8 mouse cellular contexts compared by ENCODE assay signal in genomic region chr3:105959999-105960398, GRCm38 (mm10). TPM values are rescaled to one million over a fixed set of nuclear protein-coding genes. Genes with fewer than 3 reads are reported as not detected.
A peak's percentile ranks its signal among the peaks of the same experiment; 100 is the strongest.
DNase-seq lines count a peak whose midpoint lies in the region; ATAC-seq and TF ChIP-seq lines count a peak whose summit lies in the region.

Gene Atp5f1 (minus strand): TSS chr3:105960099.

- TF ChIP-seq EP300 in lung, postnatal 0 days (IDR thresholded peaks at IDR 0.05): no peak

- peak within 1 kb of the TSS; percentile 93 for H3K4me2 ChIP-seq in lung, postnatal 0 days (replicated peaks; ENCODE audit: low read depth, low read length)
- peak within 1 kb of the TSS; percentile 88 for H3K4me2 ChIP-seq in embryonic facial prominence, embryonic 14.5 days (ENCODE audit: low read depth, low read length)
- peak within 1 kb of the TSS; percentile 81 for H3K4me2 ChIP-seq in heart, embryonic 15.5 days
- peak within 1 kb of the TSS; percentile 83 for H3K4me2 ChIP-seq in neural tube, embryonic 13.5 days

- H3K9me3 ChIP-seq in lung, postnatal 0 days (ENCODE audit: low read length): no peaks in the 10 kb centered on the region
- H3K9me3 ChIP-seq in embryonic facial prominence, embryonic 14.5 days (ENCODE audit: control insufficient read depth, low read length): no peaks in the 10 kb centered on the region
- H3K9me3 ChIP-seq in heart, embryonic 15.5 days (replicated peaks): no peaks in the 10 kb centered on the region
- H3K9me3 ChIP-seq in neural tube, embryonic 13.5 days: no peaks in the 10 kb centered on the region

- no peak for DNase-seq in lung, postnatal 0 days (ENCODE audit: low spot score)
- no peak for DNase-seq in lung, adult 18-20 months
- no peak for DNase-seq in embryonic facial prominence, embryonic 14.5 days (ENCODE audit: low spot score)
- no peak for DNase-seq in left cerebral cortex, postnatal 36 days (ENCODE audit: low spot score in 2 of 2)
- DNase-seq in cerebellum, adult 11-12 months: no peak
- DNase-seq in spleen, postnatal 4 days (ENCODE audit: low spot score in 2 of 2): no peak

- peaks cover 13% of the 10 kb centered on the region; the same call in 1 of the 2 replicates for H3K4me1 ChIP-seq in lung, postnatal 0 days (ENCODE audit: insufficient read depth, low read depth, low read length)
- peaks cover 16% of the 10 kb centered on the region for H3K4me1 ChIP-seq in embryonic facial prominence, embryonic 14.5 days (ENCODE audit: control insufficient read depth, insufficient read depth, low read length)
- H3K4me1 ChIP-seq in heart, embryonic 15.5 days (replicated peaks): peaks cover 35% of the 10 kb centered on the region
- peaks cover 39% of the 10 kb centered on the region for H3K4me1 ChIP-seq in neural tube, embryonic 13.5 days (replicated peaks)

- TF ChIP-seq CTCF in lung, postnatal 0 days (IDR thresholded peaks at IDR 0.05): no peak

- intact Hi-C loops in left cerebral cortex, postnatal 36 days (cut with DNase I): no loop called here

- ATAC-seq in lung, postnatal 0 days: no peak
- no peak for ATAC-seq in embryonic facial prominence, embryonic 14.5 days (ENCODE audit: low read depth)
- no peak for ATAC-seq in heart, embryonic 15.5 days (replicated peaks; ENCODE audit: insufficient number of reproducible peaks, insufficient read depth, low FRiP score, low read depth)
- no peak for ATAC-seq in neural tube, embryonic 13.5 days (ENCODE audit: low read depth)

- peaks cover 12% of the 10 kb centered on the region; the same call in 1 of the 2 replicates for H3K36me3 ChIP-seq in lung, postnatal 0 days (ENCODE audit: insufficient read depth, low read length)
- H3K36me3 ChIP-seq in embryonic facial prominence, embryonic 14.5 days (ENCODE audit: control insufficient read depth, insufficient read depth, low read length): peaks cover 61% of the 10 kb centered on the region
- peaks cover 50% of the 10 kb centered on the region for H3K36me3 ChIP-seq in heart, embryonic 15.5 days
- H3K36me3 ChIP-seq in neural tube, embryonic 13.5 days: peaks cover 50% of the 10 kb centered on the region

- WGBS in lung, postnatal 0 days: 4% methylated on average over 6 of the region's 6 CpGs
- 3% methylated on average over 6 of the region's 6 CpGs for WGBS in embryonic facial prominence, embryonic 14.5 days
- 7% methylated on average over 6 of the region's 6 CpGs for WGBS in heart, embryonic 15.5 days
- 6% methylated on average over 6 of the region's 6 CpGs for WGBS in neural tube, embryonic 13.5 days

- H3K4me3 ChIP-seq in lung, postnatal 0 days (ENCODE audit: low read depth, low read length): peak within 1 kb of the TSS; percentile 94
- peak within 1 kb of the TSS; percentile 85 for H3K4me3 ChIP-seq in embryonic facial prominence, embryonic 14.5 days (ENCODE audit: low read depth, low read length)
- peak within 1 kb of the TSS; percentile 98 for H3K4me3 ChIP-seq in heart, embryonic 15.5 days
- peak within 1 kb of the TSS; percentile 57 for H3K4me3 ChIP-seq in neural tube, embryonic 13.5 days

- no peaks in the 10 kb centered on the region for H3K27me3 ChIP-seq in lung, postnatal 0 days (replicated peaks; ENCODE audit: insufficient read depth, low read length)
- H3K27me3 ChIP-seq in embryonic facial prominence, embryonic 14.5 days (replicated peaks; ENCODE audit: control insufficient read depth, insufficient read depth, low read length): no peaks in the 10 kb centered on the region
- no peaks in the 10 kb centered on the region for H3K27me3 ChIP-seq in heart, embryonic 15.5 days
- no peaks in the 10 kb centered on the region for H3K27me3 ChIP-seq in neural tube, embryonic 13.5 days

- H3K9ac ChIP-seq in lung, postnatal 0 days (replicated peaks; ENCODE audit: low read depth): peak within 1 kb of the TSS; percentile 98
- peak within 1 kb of the TSS; percentile 97 for H3K9ac ChIP-seq in embryonic facial prominence, embryonic 14.5 days (ENCODE audit: low read depth, low read length)
- peak within 1 kb of the TSS; percentile 99 for H3K9ac ChIP-seq in heart, embryonic 15.5 days
- peak within 1 kb of the TSS; percentile 92 for H3K9ac ChIP-seq in neural tube, embryonic 13.5 days

- H3K27ac ChIP-seq in lung, postnatal 0 days (ENCODE audit: low read length): peak within 1 kb of the TSS; percentile 97
- H3K27ac ChIP-seq in embryonic facial prominence, embryonic 14.5 days (replicated peaks; ENCODE audit: low read depth, low read length): peak within 1 kb of the TSS; percentile 84
- peak within 1 kb of the TSS; percentile 96 for H3K27ac ChIP-seq in heart, embryonic 15.5 days
- H3K27ac ChIP-seq in neural tube, embryonic 13.5 days (replicated peaks): peak within 1 kb of the TSS; percentile 90

RNA-seq across cellular contexts. Expression of gene Atp5f1, which starts in this region (rescaled TPM):
- 352 and 364 TPM in 2 replicates for polyA plus RNA-seq in lung, postnatal 0 days (2015; fragmentation: Nextera tagmentation; extraction: Ambion mirVana)
- 468 and 483 TPM in 2 replicates for polyA plus RNA-seq in embryonic facial prominence, embryonic 14.5 days (2014; fragmentation: Nextera tagmentation; extraction: Ambion mirVana)
- polyA plus RNA-seq in heart, embryonic 15.5 days (2015; fragmentation: Nextera tagmentation; extraction: Ambion mirVana): 760 and 907 TPM in 2 replicates
- 100 to 1,000 TPM; 256 to 269 TPM for total RNA-seq in left cerebral cortex, postnatal 36 days (2021)
- polyA plus RNA-seq in neural tube, embryonic 13.5 days (2015; fragmentation: Nextera tagmentation; extraction: Ambion mirVana): 612 and 654 TPM in 2 replicates
